Mouse (Mus musculus) gastrocnemius, postnatal 4 days (tissue): ENCODE data around the gene Bfsp1. TPM values are rescaled to one million over a fixed set of nuclear protein-coding genes. Genes with fewer than 3 reads are reported as not detected.

Source experiments
- DNase-seq, 2 experiments: peaks; one replicate each; pipeline ENCODE4 v3.0.0; 2021 to 2022; ENCODE audit warnings: low spot score in 2 of 2, mixed read lengths in 2 of 2
- long read RNA-seq, 2 experiments: library from polyadenylated mRNA; stranded (forward); transcript quantifications; one replicate each; pipeline ENCODE4 v2.0.0; 2021
- total RNA-seq, 2 experiments: library from RNA; stranded (reverse); gene quantifications; 2 replicates each; pipeline ENCODE4 v1.2.3; 2021

The Bfsp1 gene
- 1 to 10 TPM; 1.2 to 1.3 TPM for total RNA-seq
- long read RNA-seq, experiment 1, partial matches to known transcripts = 1 of 3 reads
- long read RNA-seq, experiment 1, other reads (novel, unspliced or antisense) = 0 of 3 reads
- long read RNA-seq, experiment 2, partial matches to known transcripts = 0 of 2 reads
- long read RNA-seq, experiment 2, other reads (novel, unspliced or antisense) = 0 of 2 reads

GRCm38 (mm10) chr2:143862484-143863231, at the start of gene Bfsp1:
TSS of gene Bfsp1 (minus strand) at chr2:143863173.
- peak; percentile 59 to 68 for DNase-seq

GRCm38 (mm10) chr2:143912199-143912598, 49.2 kb upstream of the Bfsp1 start:
- no peak for DNase-seq

- DNase-seq = no peak
Measured at GRCm38 (mm10) chr2:143909230-143909629, 46.3 kb upstream of the Bfsp1 start.

- DNase-seq = no peak
Measured at GRCm38 (mm10) chr2:143904896-143905295, 41.9 kb upstream of the Bfsp1 start.

GRCm38 (mm10) chr2:143903376-143904045, 40.5 kb upstream of the Bfsp1 start:
- DNase-seq = no peak

- DNase-seq = no peak
Measured at GRCm38 (mm10) chr2:143900821-143901351, 37.9 kb upstream of the Bfsp1 start.

GRCm38 (mm10) chr2:143899470-143900220, 36.7 kb upstream of the Bfsp1 start:
- DNase-seq = no peak

GRCm38 (mm10) chr2:143891302-143892048, 28.5 kb upstream of the Bfsp1 start:
- DNase-seq = no peak

- DNase-seq = no peak
Measured at GRCm38 (mm10) chr2:143889860-143890433, 27.0 kb upstream of the Bfsp1 start.

- no peak for DNase-seq
Measured at GRCm38 (mm10) chr2:143889131-143889859, 26.3 kb upstream of the Bfsp1 start.

GRCm38 (mm10) chr2:143882606-143883288, 19.8 kb upstream of the Bfsp1 start:
- DNase-seq = no peak

GRCm38 (mm10) chr2:143882002-143882401, 19.0 kb upstream of the Bfsp1 start:
- no peak for DNase-seq

GRCm38 (mm10) chr2:143879311-143879710, 16.3 kb upstream of the Bfsp1 start:
- DNase-seq = no peak

- no peak for DNase-seq
Measured at GRCm38 (mm10) chr2:143876929-143877632, 14.1 kb upstream of the Bfsp1 start.

GRCm38 (mm10) chr2:143876026-143876425, 13.1 kb upstream of the Bfsp1 start:
- no peak for DNase-seq

- no peak for DNase-seq
Measured at GRCm38 (mm10) chr2:143870936-143871688, 8.1 kb upstream of the Bfsp1 start.

- DNase-seq = peak; percentile 28 to 76
Measured at GRCm38 (mm10) chr2:143867326-143867725, 4.4 kb upstream of the Bfsp1 start.
